Mouse (Mus musculus): Measurements from ENCODE around the gene Larp4. TPM values are rescaled to one million over a fixed set of nuclear protein-coding genes. Genes with fewer than 3 reads are reported as not detected.

The Larp4 gene
- polyA plus RNA-seq, 1 experiment: 19.6 TPM

GRCm38 (mm10) chr15:99993100-99993499, 23.2 kb downstream of the Larp4 start:
- H3K36me3 ChIP-seq (ENCODE audit: control insufficient read depth, insufficient read depth): peaks cover 100% of the 10 kb centered on the region
- H3K79me3 ChIP-seq (ENCODE audit: low read depth): peaks cover 1% of the 10 kb centered on the region
- no peak for TF ChIP-seq MYOD1 (IDR thresholded peaks at IDR 0.05; ENCODE audit: control insufficient read depth, insufficient read length, low read depth)
- TF ChIP-seq MYOG (IDR thresholded peaks at IDR 0.05; ENCODE audit: control insufficient read depth, extremely low read depth, insufficient read length): no peak
- TF ChIP-seq FOSL1 (IDR thresholded peaks at IDR 0.05; ENCODE audit: insufficient read depth, low read length, poor library complexity, severe bottlenecking): no peak
- H3ac ChIP-seq (ENCODE audit: control insufficient read depth, insufficient read length, low read depth): no peak overlapping the region
- no peak overlapping the region for H3K4me3 ChIP-seq (ENCODE audit: insufficient read depth, poor library complexity, severe bottlenecking)
- H3K79me2 ChIP-seq (ENCODE audit: control insufficient read depth, insufficient read depth): peaks cover 3% of the 10 kb centered on the region
- H3K27me3 ChIP-seq (ENCODE audit: control insufficient read depth, insufficient read depth, insufficient read length): no peaks in the 10 kb centered on the region

- no peak for TF ChIP-seq CEBPB (IDR thresholded peaks at IDR 0.05; ENCODE audit: low read depth)
- Histone ChIP-seq H3K4me3 (ENCODE audit: insufficient read depth, poor library complexity, severe bottlenecking) (no peak overlapping the region), H3K27me3 (ENCODE audit: control insufficient read depth, insufficient read depth, insufficient read length) (no peaks in the 10 kb centered on the region), H3K36me3 (ENCODE audit: control insufficient read depth, insufficient read depth) (peaks cover 98% of the 10 kb centered on the region), H3ac (ENCODE audit: control insufficient read depth, insufficient read length, low read depth) (no peak overlapping the region), H3K79me2 (ENCODE audit: control insufficient read depth, insufficient read depth) (no peaks in the 10 kb centered on the region), H3K79me3 (ENCODE audit: low read depth) (no peaks in the 10 kb centered on the region)
Measured at GRCm38 (mm10) chr15:99997114-99997804, 27.4 kb downstream of the Larp4 start.

- Histone ChIP-seq H3K36me3 (ENCODE audit: control insufficient read depth, insufficient read depth) (peaks cover 98% of the 10 kb centered on the region), H3ac (ENCODE audit: control insufficient read depth, insufficient read length, low read depth) (no peak overlapping the region), H3K4me3 (ENCODE audit: insufficient read depth, poor library complexity, severe bottlenecking) (no peak overlapping the region), H3K79me2 (ENCODE audit: control insufficient read depth, insufficient read depth) (peaks cover 2% of the 10 kb centered on the region), H3K27me3 (ENCODE audit: control insufficient read depth, insufficient read depth, insufficient read length) (no peaks in the 10 kb centered on the region), H3K79me3 (ENCODE audit: low read depth) (no peaks in the 10 kb centered on the region)
- no peak for TF ChIP-seq CEBPB (IDR thresholded peaks at IDR 0.05; ENCODE audit: low read depth)
- TF ChIP-seq MYOD1 (IDR thresholded peaks at IDR 0.05; ENCODE audit: control insufficient read depth, insufficient read length, low read depth): no peak
- no peak for TF ChIP-seq CTCF (IDR thresholded peaks at IDR 0.05; ENCODE audit: control insufficient read depth, insufficient read depth, insufficient read length)
- no peak for TF ChIP-seq MYOG (IDR thresholded peaks at IDR 0.05; ENCODE audit: control insufficient read depth, extremely low read depth, insufficient read length)
- no peak for TF ChIP-seq FOSL1 (IDR thresholded peaks at IDR 0.05; ENCODE audit: insufficient read depth, low read length, poor library complexity, severe bottlenecking)
- no peak for TF ChIP-seq MAX (IDR thresholded peaks at IDR 0.05)
- no peak for TF ChIP-seq USF1 (IDR thresholded peaks at IDR 0.05; ENCODE audit: low read depth)
Measured at GRCm38 (mm10) chr15:99999390-99999789, 29.5 kb downstream of the Larp4 start.

- H3K36me3 ChIP-seq (ENCODE audit: control insufficient read depth, insufficient read depth): peaks cover 99% of the 10 kb centered on the region
- H3K4me3 ChIP-seq (ENCODE audit: insufficient read depth, poor library complexity, severe bottlenecking): no peak overlapping the region
- TF ChIP-seq CEBPB (IDR thresholded peaks at IDR 0.05; ENCODE audit: low read depth): no peak
- no peak for TF ChIP-seq MYOD1 (IDR thresholded peaks at IDR 0.05; ENCODE audit: control insufficient read depth, insufficient read length, low read depth)
- no peak for TF ChIP-seq USF1 (IDR thresholded peaks at IDR 0.05; ENCODE audit: low read depth)
- TF ChIP-seq MYOG (IDR thresholded peaks at IDR 0.05; ENCODE audit: control insufficient read depth, extremely low read depth, insufficient read length): no peak
- TF ChIP-seq MAX (IDR thresholded peaks at IDR 0.05): no peak
- TF ChIP-seq FOSL1 (IDR thresholded peaks at IDR 0.05; ENCODE audit: insufficient read depth, low read length, poor library complexity, severe bottlenecking): no peak
- TF ChIP-seq CTCF (IDR thresholded peaks at IDR 0.05; ENCODE audit: control insufficient read depth, insufficient read depth, insufficient read length): no peak
- no peak overlapping the region for H3ac ChIP-seq (ENCODE audit: control insufficient read depth, insufficient read length, low read depth)
- H3K79me2 ChIP-seq (ENCODE audit: control insufficient read depth, insufficient read depth): peaks cover 7% of the 10 kb centered on the region
- H3K79me3 ChIP-seq (ENCODE audit: low read depth): no peaks in the 10 kb centered on the region
- no peaks in the 10 kb centered on the region for H3K27me3 ChIP-seq (ENCODE audit: control insufficient read depth, insufficient read depth, insufficient read length)
Measured at GRCm38 (mm10) chr15:100004677-100005273, 34.9 kb downstream of the Larp4 start.

GRCm38 (mm10) chr15:100006180-100006579, 36.3 kb downstream of the Larp4 start:
- H3K79me2 ChIP-seq (ENCODE audit: control insufficient read depth, insufficient read depth): peaks cover 7% of the 10 kb centered on the region
- no peaks in the 10 kb centered on the region for H3K27me3 ChIP-seq (ENCODE audit: control insufficient read depth, insufficient read depth, insufficient read length)
- no peak overlapping the region for H3ac ChIP-seq (ENCODE audit: control insufficient read depth, insufficient read length, low read depth)
- peaks cover 99% of the 10 kb centered on the region for H3K36me3 ChIP-seq (ENCODE audit: control insufficient read depth, insufficient read depth)
- no peak for TF ChIP-seq MAX (IDR thresholded peaks at IDR 0.05)
- no peak for TF ChIP-seq FOSL1 (IDR thresholded peaks at IDR 0.05; ENCODE audit: insufficient read depth, low read length, poor library complexity, severe bottlenecking)
- TF ChIP-seq MYOD1 (IDR thresholded peaks at IDR 0.05; ENCODE audit: control insufficient read depth, insufficient read length, low read depth): no peak
- TF ChIP-seq MYOG (IDR thresholded peaks at IDR 0.05; ENCODE audit: control insufficient read depth, extremely low read depth, insufficient read length): no peak
- TF ChIP-seq CTCF (IDR thresholded peaks at IDR 0.05; ENCODE audit: control insufficient read depth, insufficient read depth, insufficient read length): no peak
- TF ChIP-seq CEBPB (IDR thresholded peaks at IDR 0.05; ENCODE audit: low read depth): no peak
- no peak for TF ChIP-seq USF1 (IDR thresholded peaks at IDR 0.05; ENCODE audit: low read depth)
- H3K79me3 ChIP-seq (ENCODE audit: low read depth): no peaks in the 10 kb centered on the region
- no peak overlapping the region for H3K4me3 ChIP-seq (ENCODE audit: insufficient read depth, poor library complexity, severe bottlenecking)

Measured in C2C12 (cell line).